Mouse (Mus musculus): ENCODE results near the gene Atp7a. TPM values are rescaled to one million over a fixed set of nuclear protein-coding genes. Genes with fewer than 3 reads are reported as not detected.
"Not testable (repeated sequence)": the region's sequence is repeated elsewhere in the genome, so short reads cannot be mapped to it uniquely, and the experiment has no call there.

The Atp7a gene
- 9.5 and 11.8 TPM in 2 replicates for polyA plus RNA-seq (2015; fragmentation: Nextera tagmentation; extraction: Ambion mirVana)

GRCm38 (mm10) chrX:106026418-106027342 lies at the start of gene Atp7a:
Atp7a (plus strand) TSS chrX:106027276.
- H3K4me2 ChIP-seq = peak within 1 kb of the TSS; percentile 56
- WGBS = 20% methylated on average over 36 of the region's 36 CpGs
- H3K9ac ChIP-seq (replicated peaks) = peak within 1 kb of the TSS; percentile 53
- peak within 1 kb of the TSS; percentile 78 for H3K27ac ChIP-seq (replicated peaks)
- H3K27me3 ChIP-seq (replicated peaks) = no peaks in the 10 kb centered on the region
- no peaks in the 10 kb centered on the region for H3K36me3 ChIP-seq
- peak; percentile 98 for ATAC-seq (ENCODE audit: low FRiP score)
- peak within 1 kb of the TSS; percentile 54 for H3K4me3 ChIP-seq (replicated peaks)
- H3K9me3 ChIP-seq (replicated peaks) = no peaks in the 10 kb centered on the region
- peaks cover 4% of the 10 kb centered on the region; the same call in 1 of the 2 replicates for H3K4me1 ChIP-seq

GRCm38 (mm10) chrX:106001605-106002004 lies 25.5 kb upstream of the Atp7a start:
- H3K27ac ChIP-seq (replicated peaks) = no peak overlapping the region
- 86% methylated on average over 1 of the region's 1 CpGs for WGBS
- H3K36me3 ChIP-seq = no peaks in the 10 kb centered on the region
- no peaks in the 10 kb centered on the region for H3K4me1 ChIP-seq
- no peak overlapping the region for H3K4me3 ChIP-seq (replicated peaks)
- no peaks in the 10 kb centered on the region for H3K9me3 ChIP-seq (replicated peaks)
- no peak overlapping the region for H3K9ac ChIP-seq (replicated peaks)
- H3K27me3 ChIP-seq (replicated peaks) = no peaks in the 10 kb centered on the region
- no peak overlapping the region for H3K4me2 ChIP-seq
- no peak for ATAC-seq (ENCODE audit: low FRiP score)

GRCm38 (mm10) chrX:106010762-106011161 lies 16.3 kb upstream of the Atp7a start:
- H3K27ac ChIP-seq (replicated peaks) = no peak overlapping the region

DNA sequence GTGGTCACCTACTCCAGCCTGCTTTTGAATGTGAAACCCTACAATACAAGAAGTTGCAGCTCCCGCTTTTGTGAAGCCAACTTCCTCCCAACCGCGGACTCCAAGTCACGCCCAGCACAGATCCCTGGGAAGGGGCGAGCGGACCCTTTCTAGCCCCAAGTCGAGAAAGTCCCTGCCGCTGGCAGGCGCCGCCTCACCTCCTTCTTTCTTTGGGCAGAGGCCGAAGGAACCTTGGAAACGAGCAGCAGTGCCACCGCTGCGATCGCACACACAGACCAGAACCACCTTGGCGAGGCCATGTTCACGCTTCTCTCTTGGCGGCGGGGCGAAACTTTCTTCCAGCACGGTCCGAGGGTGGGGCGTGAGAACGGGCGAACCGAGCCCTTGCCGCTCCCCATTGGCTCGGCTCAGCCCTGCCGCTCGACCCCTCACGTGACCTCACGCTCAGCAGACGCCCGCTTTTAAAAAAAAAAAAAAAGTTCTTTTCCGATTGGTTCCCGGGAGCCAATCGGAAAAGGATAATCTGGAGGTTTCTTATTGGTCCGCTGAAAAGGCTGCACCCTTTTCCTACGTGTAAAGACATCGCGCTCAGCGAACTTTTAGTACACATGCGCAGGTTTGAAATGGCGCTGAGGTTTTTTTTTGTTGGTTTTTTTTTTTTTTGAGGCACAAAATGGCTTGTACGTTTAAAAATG lies 15.5 kb upstream of the Atp7a start, which contains the start of gene Magt1:
TSS of gene Magt1 (minus strand) at position 442 of the 695 bp plus-strand sequence.
- 17% methylated on average over 44 of the region's 45 CpGs for WGBS
- H3K4me1 ChIP-seq = 0 out of 2 replicates have a peak, but pooled peaks cover 4% of the 10 kb centered on the region
- H3K9me3 ChIP-seq (replicated peaks) = no peaks in the 10 kb centered on the region
- H3K9ac ChIP-seq (replicated peaks) = peak within 1 kb of the TSS; percentile 44
- H3K27me3 ChIP-seq (replicated peaks) = no peaks in the 10 kb centered on the region
- peak within 1 kb of the TSS; percentile 87 for H3K27ac ChIP-seq (replicated peaks)
- peak; percentile 89 for ATAC-seq (ENCODE audit: low FRiP score)
- no peaks in the 10 kb centered on the region for H3K36me3 ChIP-seq
- H3K4me3 ChIP-seq (replicated peaks) = peak within 1 kb of the TSS; percentile 58
- peak within 1 kb of the TSS; percentile 59 for H3K4me2 ChIP-seq

More at GRCm38 (mm10) chrX:106010762-106011161, 16.3 kb upstream of the Atp7a start:
- H3K4me2 ChIP-seq = peak overlapping the region; percentile 59
- 14% methylated on average over 3 of the region's 3 CpGs for WGBS
- no peaks in the 10 kb centered on the region for H3K9me3 ChIP-seq (replicated peaks)
- ATAC-seq (ENCODE audit: low FRiP score) = no peak
- no peaks in the 10 kb centered on the region for H3K27me3 ChIP-seq (replicated peaks)
- peak overlapping the region; percentile 58 for H3K4me3 ChIP-seq (replicated peaks)
- H3K4me1 ChIP-seq = 0 out of 2 replicates have a peak, but pooled peaks cover 4% of the 10 kb centered on the region
- no peaks in the 10 kb centered on the region for H3K36me3 ChIP-seq
- H3K9ac ChIP-seq (replicated peaks) = peak overlapping the region; percentile 44; the same call in 1 of the 2 replicates

GRCm38 (mm10) chrX:106012559-106012958 lies 14.5 kb upstream of the Atp7a start:
- ATAC-seq (ENCODE audit: low FRiP score) = no peak
- Histone ChIP-seq H3K4me3 (replicated peaks) (peak overlapping the region; percentile 36), H3K36me3 (no peaks in the 10 kb centered on the region), H3K4me2 (peak overlapping the region; percentile 59), H3K9me3 (replicated peaks) (no peaks in the 10 kb centered on the region), H3K4me1 (peaks cover 11% of the 10 kb centered on the region), H3K27me3 (replicated peaks) (no peaks in the 10 kb centered on the region), H3K9ac (replicated peaks) (peak overlapping the region; percentile 42; the same call in 1 of the 2 replicates), H3K27ac (replicated peaks) (peak overlapping the region; percentile 87)
- 70% methylated on average over 3 of the region's 3 CpGs for WGBS

- no peak overlapping the region for H3K9ac ChIP-seq (replicated peaks)
- no peaks in the 10 kb centered on the region for H3K27me3 ChIP-seq (replicated peaks)
- H3K4me2 ChIP-seq = no peak overlapping the region
- H3K4me3 ChIP-seq (replicated peaks) = no peak overlapping the region
- no peak overlapping the region for H3K27ac ChIP-seq (replicated peaks)
- H3K36me3 ChIP-seq = no peaks in the 10 kb centered on the region
- H3K4me1 ChIP-seq = peaks cover 12% of the 10 kb centered on the region
- 22% methylated on average over 2 of the region's 2 CpGs for WGBS
- ATAC-seq (ENCODE audit: low FRiP score) = no peak
- H3K9me3 ChIP-seq (replicated peaks) = no peaks in the 10 kb centered on the region
Measured at GRCm38 (mm10) chrX:106013217-106013616, 13.9 kb upstream of the Atp7a start.

DNA sequence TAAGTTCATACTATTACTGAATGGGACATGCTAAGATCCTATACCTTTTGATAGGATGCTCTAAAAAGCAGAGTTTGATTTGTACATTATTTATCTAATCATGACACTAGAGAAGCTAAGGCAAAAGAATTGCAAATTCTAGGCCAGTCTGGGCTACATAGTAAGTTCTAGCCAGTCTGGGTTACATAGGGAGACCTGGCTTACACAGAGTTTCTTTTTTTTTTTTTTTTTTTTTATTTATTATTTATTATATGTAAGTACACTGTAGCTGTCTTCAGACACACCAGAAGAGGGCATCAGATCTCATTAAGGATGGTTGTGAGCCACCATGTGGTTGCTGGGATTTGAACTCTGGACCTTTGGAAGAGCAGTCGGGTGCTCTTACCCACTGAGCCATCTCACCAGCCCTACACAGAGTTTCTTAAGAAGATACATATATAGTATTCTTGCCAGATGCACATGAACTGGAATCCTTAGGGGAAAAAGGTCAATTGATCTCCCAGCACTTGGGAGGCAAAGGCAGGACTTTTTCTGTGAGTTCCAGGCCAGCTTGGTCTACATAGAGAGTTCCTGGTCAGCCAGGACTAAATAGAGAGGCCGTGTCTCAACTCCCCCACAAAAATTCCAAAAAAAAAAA lies 12.2 kb upstream of the Atp7a start:
- H3K4me1 ChIP-seq = peaks cover 12% of the 10 kb centered on the region
- not testable (repeated sequence) for H3K27me3 ChIP-seq (replicated peaks); H3K36me3 ChIP-seq; H3K9ac ChIP-seq (replicated peaks); ATAC-seq (ENCODE audit: low FRiP score); H3K9me3 ChIP-seq (replicated peaks); H3K27ac ChIP-seq (replicated peaks)
- 69% methylated on average over 2 of the region's 2 CpGs for WGBS
- H3K4me3 ChIP-seq (replicated peaks) = peak overlapping the region; percentile 56; the same call in 1 of the 2 replicates
- peak overlapping the region; percentile 48 for H3K4me2 ChIP-seq

GRCm38 (mm10) chrX:106015571-106016322 lies 11.3 kb upstream of the Atp7a start, which contains the start of gene Cox7b:
Cox7b (plus strand) TSS chrX:106015700.
- Histone ChIP-seq H3K27me3 (replicated peaks) (no peaks in the 10 kb centered on the region), H3K4me3 (replicated peaks) (peak within 1 kb of the TSS; percentile 56), H3K27ac (replicated peaks) (peak within 1 kb of the TSS; percentile 90), H3K9ac (replicated peaks) (peak within 1 kb of the TSS; percentile 59), H3K4me2 (peak within 1 kb of the TSS; percentile 48), H3K4me1 (peaks cover 8% of the 10 kb centered on the region), H3K36me3 (no peaks in the 10 kb centered on the region; the same call in 1 of the 2 replicates), H3K9me3 (replicated peaks) (no peaks in the 10 kb centered on the region)
- WGBS = 20% methylated on average over 26 of the region's 26 CpGs
- peak; percentile 70 for ATAC-seq (ENCODE audit: low FRiP score)

- H3K27me3 ChIP-seq (replicated peaks) = no peaks in the 10 kb centered on the region
- 91% methylated on average over 3 of the region's 3 CpGs for WGBS
Measured at GRCm38 (mm10) chrX:106017102-106017501, 10.0 kb upstream of the Atp7a start.

GRCm38 (mm10) chrX:106017516-106017915 lies 9.6 kb upstream of the Atp7a start:
- no peak for ATAC-seq (ENCODE audit: low FRiP score)

More at GRCm38 (mm10) chrX:106017102-106017501, 10.0 kb upstream of the Atp7a start:
- no peak overlapping the region for H3K9ac ChIP-seq (replicated peaks)
- H3K9me3 ChIP-seq (replicated peaks) = no peaks in the 10 kb centered on the region
- H3K36me3 ChIP-seq = no peaks in the 10 kb centered on the region; the same call in 1 of the 2 replicates
- no peak for ATAC-seq (ENCODE audit: low FRiP score)
- H3K4me1 ChIP-seq = peaks cover 8% of the 10 kb centered on the region
- peak overlapping the region; percentile 48 for H3K4me2 ChIP-seq
- H3K4me3 ChIP-seq (replicated peaks) = 0 out of 2 replicates have a peak overlapping the region, but pooled peaks have one; percentile 10
- H3K27ac ChIP-seq (replicated peaks) = no peak overlapping the region

More at GRCm38 (mm10) chrX:106017516-106017915, 9.6 kb upstream of the Atp7a start:
- Histone ChIP-seq H3K9me3 (replicated peaks) (no peaks in the 10 kb centered on the region), H3K27me3 (replicated peaks) (no peaks in the 10 kb centered on the region), H3K36me3 (no peaks in the 10 kb centered on the region; the same call in 1 of the 2 replicates), H3K9ac (replicated peaks) (no peak overlapping the region), H3K27ac (replicated peaks) (no peak overlapping the region), H3K4me3 (replicated peaks) (no peak overlapping the region), H3K4me2 (0 out of 2 replicates have a peak overlapping the region, but pooled peaks have one; percentile 48), H3K4me1 (peaks cover 8% of the 10 kb centered on the region)
- WGBS = 86% methylated on average over 4 of the region's 4 CpGs

All from neural tube, embryonic 15.5 days (tissue).